Mouse (Mus musculus): Measurements from ENCODE around the gene Rpl18a.

Rpl18a gene

GRCm38 (mm10) chr8:70856541-70857197, 40.5 kb downstream of the Rpl18a start:
- no peak for DNase-seq (ENCODE audit: low spot score in 2 of 2)

GRCm38 (mm10) chr8:70856028-70856427, 41.2 kb downstream of the Rpl18a start:
- no peak for DNase-seq (ENCODE audit: low spot score in 2 of 2)

- DNase-seq (ENCODE audit: low spot score in 2 of 2): no peak
Measured at GRCm38 (mm10) chr8:70853863-70854262, 43.3 kb downstream of the Rpl18a start.

GRCm38 (mm10) chr8:70852595-70853231, 44.5 kb downstream of the Rpl18a start:
- DNase-seq (ENCODE audit: low spot score in 2 of 2): no peak

GRCm38 (mm10) chr8:70851837-70852236, 45.4 kb downstream of the Rpl18a start:
- DNase-seq (ENCODE audit: low spot score in 2 of 2): no peak

- no peak for DNase-seq (ENCODE audit: low spot score in 2 of 2)
Measured at GRCm38 (mm10) chr8:70850947-70851346, 46.3 kb downstream of the Rpl18a start.

- no peak for DNase-seq (ENCODE audit: low spot score in 2 of 2)
Measured at GRCm38 (mm10) chr8:70850132-70850845, 46.9 kb downstream of the Rpl18a start.

GRCm38 (mm10) chr8:70849333-70849990, 47.8 kb downstream of the Rpl18a start:
- no peak for DNase-seq (ENCODE audit: low spot score in 2 of 2)

GRCm38 (mm10) chr8:70846371-70847154, 50.6 kb downstream of the Rpl18a start:
- DNase-seq (ENCODE audit: low spot score in 2 of 2): no peak

GRCm38 (mm10) chr8:70845108-70845507, 52.1 kb downstream of the Rpl18a start:
- no peak for DNase-seq (ENCODE audit: low spot score in 2 of 2)
